Mouse (Mus musculus): ENCODE results near the gene Foxo6. TPM values are rescaled to one million over a fixed set of nuclear protein-coding genes. Genes with fewer than 3 reads are reported as not detected.

The Foxo6 gene
- polyA plus RNA-seq, 1 experiment from 2014 or later: 0.15 TPM

DNA sequence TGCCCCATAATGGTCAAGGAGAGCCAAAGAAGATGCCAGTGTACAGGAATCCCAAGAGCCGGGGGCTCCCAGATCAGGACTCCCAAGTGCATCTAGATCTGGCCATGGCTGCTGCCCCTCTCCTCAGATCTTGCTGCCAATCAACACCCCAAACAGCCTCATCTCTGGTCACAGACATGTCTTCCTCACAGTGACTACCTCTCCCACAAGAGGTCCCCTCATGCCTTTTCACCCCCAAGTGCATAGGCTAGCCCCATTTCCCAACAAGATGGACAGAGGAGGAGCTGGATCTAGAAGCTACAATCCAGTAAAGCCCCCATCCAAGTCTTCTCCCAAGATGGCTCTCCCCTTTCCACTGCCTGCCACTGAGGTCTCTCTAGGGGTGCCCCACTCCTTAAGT lies 1.4 kb downstream of the Foxo6 start:
- peaks cover 28% of the 10 kb centered on the region for H3K4me1 ChIP-seq (ENCODE audit: insufficient read depth, low read length)
- H3K9ac ChIP-seq (replicated peaks; ENCODE audit: low read length): no peak overlapping the region
- H3K9me3 ChIP-seq (ENCODE audit: low read length): no peaks in the 10 kb centered on the region
- 100% methylated on average over 1 of the region's 1 CpGs for WGBS
- peaks cover 52% of the 10 kb centered on the region for H3K27me3 ChIP-seq (ENCODE audit: insufficient read depth, low read length)
- no peak overlapping the region for H3K4me2 ChIP-seq (replicated peaks; ENCODE audit: low read depth, low read length)
- no peak overlapping the region for H3K27ac ChIP-seq (ENCODE audit: low read length)
- no peaks in the 10 kb centered on the region for H3K36me3 ChIP-seq (ENCODE audit: insufficient read depth, low read length)
- H3K4me3 ChIP-seq (ENCODE audit: low read length): no peak overlapping the region
- ATAC-seq (ENCODE audit: low FRiP score, low TSS enrichment): no peak

DNA sequence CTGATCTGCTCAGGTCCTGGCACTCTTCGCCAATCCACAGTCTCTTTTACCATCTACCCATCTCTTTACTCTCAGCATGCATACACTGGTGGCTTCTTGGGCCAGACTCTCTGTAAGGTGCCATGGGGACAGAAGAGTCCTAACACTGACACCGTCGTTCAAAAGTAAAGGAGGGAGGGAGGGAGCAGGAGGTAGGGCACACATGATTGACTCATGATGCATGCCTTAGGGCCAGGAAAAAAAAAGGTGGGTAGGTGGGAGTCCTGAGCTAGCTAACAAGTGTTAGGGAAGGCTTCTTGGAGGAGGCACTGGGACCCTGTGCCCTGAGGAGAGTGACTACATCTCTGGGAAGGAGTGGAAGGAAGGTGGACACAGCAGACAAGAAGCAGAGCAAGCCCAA lies 1.9 kb downstream of the Foxo6 start:
- Histone ChIP-seq H3K9ac (replicated peaks; ENCODE audit: low read length) (no peak overlapping the region), H3K4me2 (replicated peaks; ENCODE audit: low read depth, low read length) (no peak overlapping the region), H3K27me3 (ENCODE audit: insufficient read depth, low read length) (peaks cover 56% of the 10 kb centered on the region), H3K9me3 (ENCODE audit: low read length) (no peaks in the 10 kb centered on the region), H3K4me1 (ENCODE audit: insufficient read depth, low read length) (peaks cover 25% of the 10 kb centered on the region), H3K27ac (ENCODE audit: low read length) (no peak overlapping the region), H3K4me3 (ENCODE audit: low read length) (no peak overlapping the region), H3K36me3 (ENCODE audit: insufficient read depth, low read length) (no peaks in the 10 kb centered on the region)
- 64% methylated on average over 3 of the region's 3 CpGs for WGBS
- ATAC-seq (ENCODE audit: low FRiP score, low TSS enrichment): no peak

DNA sequence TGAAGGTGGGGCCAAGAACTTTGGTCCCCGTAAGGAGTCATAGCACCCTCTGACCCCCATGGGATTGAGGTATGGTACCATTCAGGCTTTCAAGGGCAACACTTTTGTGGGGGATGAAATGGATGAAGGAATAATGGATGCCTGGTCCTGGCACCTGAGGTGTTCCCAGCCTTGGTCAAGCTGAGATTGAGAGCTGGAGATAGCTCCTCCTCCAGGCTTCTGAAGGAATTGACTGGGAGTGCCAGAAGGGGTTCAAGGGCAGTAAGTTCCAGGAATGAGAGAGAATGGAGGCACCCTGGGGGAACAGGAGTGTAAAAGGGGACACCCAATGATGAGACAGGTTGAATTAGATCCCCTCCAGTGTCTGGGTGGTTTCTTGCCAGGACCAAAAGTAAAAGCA lies 3.0 kb downstream of the Foxo6 start:
- H3K4me3 ChIP-seq (ENCODE audit: low read length): no peak overlapping the region
- H3K9me3 ChIP-seq (ENCODE audit: low read length): no peaks in the 10 kb centered on the region
- H3K27me3 ChIP-seq (ENCODE audit: insufficient read depth, low read length): peaks cover 64% of the 10 kb centered on the region
- H3K27ac ChIP-seq (ENCODE audit: low read length): no peak overlapping the region
- no peak overlapping the region for H3K9ac ChIP-seq (replicated peaks; ENCODE audit: low read length)
- H3K4me2 ChIP-seq (replicated peaks; ENCODE audit: low read depth, low read length): no peak overlapping the region
- H3K36me3 ChIP-seq (ENCODE audit: insufficient read depth, low read length): no peaks in the 10 kb centered on the region
- ATAC-seq (ENCODE audit: low FRiP score, low TSS enrichment): no peak
- 71% methylated on average over 1 of the region's 1 CpGs for WGBS
- H3K4me1 ChIP-seq (ENCODE audit: insufficient read depth, low read length): peaks cover 22% of the 10 kb centered on the region

DNA sequence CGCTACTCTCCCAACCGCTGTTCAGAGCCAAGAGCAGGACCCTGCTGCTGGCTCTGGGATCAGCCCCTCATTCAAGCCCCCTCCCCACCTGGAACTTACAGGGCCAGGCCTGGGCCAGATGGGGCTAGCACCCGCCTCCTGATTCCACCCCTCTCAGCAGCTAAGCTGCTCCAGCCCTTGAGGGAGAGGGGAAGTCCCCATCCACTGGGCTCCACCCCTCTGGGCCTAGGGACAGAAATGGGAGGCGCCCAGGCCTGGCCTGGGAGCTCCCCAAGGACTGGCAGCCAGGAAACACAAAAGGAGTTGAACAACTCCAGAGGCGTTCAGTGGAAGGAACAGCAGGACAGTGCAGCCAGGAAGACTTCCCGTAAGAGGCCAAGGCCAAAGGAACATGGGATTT lies 4.0 kb downstream of the Foxo6 start:
- Histone ChIP-seq H3K4me1 (ENCODE audit: insufficient read depth, low read length) (peaks cover 22% of the 10 kb centered on the region), H3K36me3 (ENCODE audit: insufficient read depth, low read length) (no peaks in the 10 kb centered on the region), H3K27ac (ENCODE audit: low read length) (no peak overlapping the region), H3K4me3 (ENCODE audit: low read length) (peak overlapping the region; percentile 46), H3K9me3 (ENCODE audit: low read length) (no peaks in the 10 kb centered on the region), H3K27me3 (ENCODE audit: insufficient read depth, low read length) (peaks cover 71% of the 10 kb centered on the region), H3K9ac (replicated peaks; ENCODE audit: low read length) (peak overlapping the region; percentile 64), H3K4me2 (replicated peaks; ENCODE audit: low read depth, low read length) (peak overlapping the region; percentile 97)
- WGBS: 13% methylated on average over 5 of the region's 6 CpGs
- peak; percentile 67 for ATAC-seq (ENCODE audit: low FRiP score, low TSS enrichment)

DNA sequence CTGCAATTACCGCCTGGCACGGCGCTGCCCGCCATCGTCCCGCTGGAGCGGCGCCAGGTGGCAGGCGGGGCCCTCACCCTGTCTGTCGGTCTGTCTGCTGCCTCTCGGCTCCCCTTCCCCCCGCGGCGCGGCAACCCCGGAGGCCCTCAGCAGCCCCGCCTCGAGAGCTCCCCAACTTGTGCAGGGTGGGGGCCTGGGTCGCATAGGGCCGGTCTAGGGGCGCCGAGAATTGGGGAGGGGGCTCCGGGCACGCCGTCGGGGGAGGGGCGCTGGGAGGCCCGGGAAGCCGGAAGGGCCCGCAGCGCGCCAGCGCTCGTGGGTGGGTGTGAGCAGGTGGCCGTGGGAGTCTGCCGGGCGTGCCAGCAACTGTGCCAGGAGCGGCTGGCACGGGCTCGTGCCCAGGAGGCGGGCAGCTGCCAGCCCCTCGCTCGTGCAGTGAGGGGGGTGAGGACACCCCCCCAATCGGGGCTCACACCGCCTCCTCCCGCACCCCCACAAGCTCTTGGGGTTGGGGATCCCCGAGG lies 4.5 kb downstream of the Foxo6 start:
- peak overlapping the region; percentile 97 for H3K4me2 ChIP-seq (replicated peaks; ENCODE audit: low read depth, low read length)
- H3K4me3 ChIP-seq (ENCODE audit: low read length): peak overlapping the region; percentile 46
- ATAC-seq (ENCODE audit: low FRiP score, low TSS enrichment): no peak
- no peaks in the 10 kb centered on the region for H3K36me3 ChIP-seq (ENCODE audit: insufficient read depth, low read length)
- peaks cover 27% of the 10 kb centered on the region for H3K4me1 ChIP-seq (ENCODE audit: insufficient read depth, low read length)
- H3K9me3 ChIP-seq (ENCODE audit: low read length): no peaks in the 10 kb centered on the region
- H3K27me3 ChIP-seq (ENCODE audit: insufficient read depth, low read length): peaks cover 71% of the 10 kb centered on the region
- no peak overlapping the region for H3K27ac ChIP-seq (ENCODE audit: low read length)
- under 1% methylated on average over 37 of the region's 47 CpGs for WGBS
- peak overlapping the region; percentile 64 for H3K9ac ChIP-seq (replicated peaks; ENCODE audit: low read length)

DNA sequence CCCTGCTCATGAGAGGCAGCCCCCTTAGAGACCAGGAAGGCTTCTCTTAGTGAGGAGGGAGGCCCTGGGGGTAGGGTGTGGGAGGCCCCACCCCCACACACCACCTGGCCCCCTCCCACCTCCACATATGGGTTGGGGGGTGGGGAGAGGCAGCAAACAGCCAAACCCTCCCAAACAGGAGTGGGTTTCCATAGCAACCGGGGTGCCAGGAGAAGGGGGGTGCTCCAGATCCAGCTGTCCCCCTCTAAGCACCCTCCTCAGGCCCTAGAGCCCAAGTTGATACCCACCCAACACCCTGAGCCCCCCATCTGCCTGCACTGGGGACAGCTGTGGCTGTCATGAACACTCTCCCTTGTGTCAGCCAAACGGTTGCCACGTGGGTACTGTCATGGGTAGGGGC lies 6.1 kb downstream of the Foxo6 start:
- no peaks in the 10 kb centered on the region for H3K36me3 ChIP-seq (ENCODE audit: insufficient read depth, low read length)
- ATAC-seq (ENCODE audit: low FRiP score, low TSS enrichment): no peak
- no peak overlapping the region for H3K27ac ChIP-seq (ENCODE audit: low read length)
- no peaks in the 10 kb centered on the region for H3K9me3 ChIP-seq (ENCODE audit: low read length)
- H3K4me1 ChIP-seq (ENCODE audit: insufficient read depth, low read length): peaks cover 24% of the 10 kb centered on the region
- WGBS: 68% methylated on average over 2 of the region's 3 CpGs
- H3K4me3 ChIP-seq (ENCODE audit: low read length): no peak overlapping the region
- no peak overlapping the region for H3K9ac ChIP-seq (replicated peaks; ENCODE audit: low read length)
- H3K27me3 ChIP-seq (ENCODE audit: insufficient read depth, low read length): peaks cover 62% of the 10 kb centered on the region
- no peak overlapping the region for H3K4me2 ChIP-seq (replicated peaks; ENCODE audit: low read depth, low read length)

DNA sequence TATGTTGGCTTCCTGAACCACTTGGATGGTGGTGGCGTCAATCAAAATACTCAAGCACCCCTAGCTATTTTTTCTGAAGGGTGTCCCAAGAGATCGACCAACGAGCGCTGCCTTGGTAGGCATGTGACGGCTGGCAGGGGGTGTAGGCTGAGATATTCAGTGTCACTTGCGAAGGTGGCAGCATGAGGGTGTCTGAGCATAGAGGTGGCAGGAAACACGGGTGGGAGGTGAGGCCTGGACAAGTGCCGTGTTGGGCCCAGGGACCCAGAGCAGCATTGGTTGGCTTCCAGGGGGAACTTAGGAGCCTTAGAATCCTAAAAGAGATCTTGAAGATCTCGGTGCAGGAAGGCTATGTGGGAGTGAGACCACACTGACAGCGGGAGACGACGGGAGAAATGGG lies 6.7 kb downstream of the Foxo6 start:
- Histone ChIP-seq H3K36me3 (ENCODE audit: insufficient read depth, low read length) (no peaks in the 10 kb centered on the region), H3K27ac (ENCODE audit: low read length) (no peak overlapping the region), H3K27me3 (ENCODE audit: insufficient read depth, low read length) (peaks cover 57% of the 10 kb centered on the region), H3K4me2 (replicated peaks; ENCODE audit: low read depth, low read length) (no peak overlapping the region), H3K9me3 (ENCODE audit: low read length) (no peaks in the 10 kb centered on the region), H3K4me1 (ENCODE audit: insufficient read depth, low read length) (peaks cover 24% of the 10 kb centered on the region), H3K9ac (replicated peaks; ENCODE audit: low read length) (no peak overlapping the region), H3K4me3 (ENCODE audit: low read length) (no peak overlapping the region)
- WGBS: 78% methylated on average over 12 of the region's 12 CpGs
- ATAC-seq (ENCODE audit: low FRiP score, low TSS enrichment): no peak

DNA sequence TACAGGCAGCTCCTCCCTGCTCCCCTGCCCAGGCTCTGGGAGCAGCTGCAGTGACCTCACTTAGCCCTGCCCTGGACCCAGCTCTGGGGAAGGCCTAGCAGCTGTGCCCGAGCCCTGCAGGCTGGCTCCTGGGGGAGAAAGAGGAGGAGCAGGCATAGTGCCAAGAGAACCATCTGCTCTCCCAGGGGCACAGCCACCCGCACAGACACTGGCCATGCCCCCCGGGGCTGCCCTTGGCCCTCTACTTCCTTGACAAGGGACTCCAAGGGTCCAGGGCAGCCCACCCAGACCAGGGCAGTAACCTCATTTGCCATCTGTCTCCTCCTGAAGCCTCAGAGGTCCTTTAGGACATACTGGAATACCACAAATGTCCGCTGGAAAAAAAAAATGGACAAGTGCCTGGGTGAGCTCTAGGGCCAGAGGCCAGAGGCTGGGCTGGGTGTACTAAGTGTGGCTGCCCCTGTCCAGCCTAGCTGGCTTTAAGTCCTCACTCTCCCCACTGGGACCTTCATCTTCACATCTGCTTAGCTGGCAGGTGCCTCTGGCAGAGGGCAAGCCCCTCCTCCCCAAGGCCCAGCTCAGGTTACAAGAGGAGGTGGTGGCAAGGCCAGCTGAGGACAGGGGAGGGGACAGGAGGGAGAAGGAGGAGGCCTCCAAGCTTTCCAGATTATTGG lies 9.8 kb downstream of the Foxo6 start:
- H3K27ac ChIP-seq (ENCODE audit: low read length): no peak overlapping the region; the same call in 1 of the 2 replicates
- no peaks in the 10 kb centered on the region for H3K9me3 ChIP-seq (ENCODE audit: low read length)
- H3K4me1 ChIP-seq (ENCODE audit: insufficient read depth, low read length): peaks cover 26% of the 10 kb centered on the region
- no peak overlapping the region for H3K4me2 ChIP-seq (replicated peaks; ENCODE audit: low read depth, low read length)
- H3K27me3 ChIP-seq (ENCODE audit: insufficient read depth, low read length): peaks cover 55% of the 10 kb centered on the region
- H3K9ac ChIP-seq (replicated peaks; ENCODE audit: low read length): no peak overlapping the region
- H3K4me3 ChIP-seq (ENCODE audit: low read length): no peak overlapping the region
- 22% methylated on average over 4 of the region's 4 CpGs for WGBS
- ATAC-seq (ENCODE audit: low FRiP score, low TSS enrichment): peak; percentile 88
- H3K36me3 ChIP-seq (ENCODE audit: insufficient read depth, low read length): no peaks in the 10 kb centered on the region

DNA sequence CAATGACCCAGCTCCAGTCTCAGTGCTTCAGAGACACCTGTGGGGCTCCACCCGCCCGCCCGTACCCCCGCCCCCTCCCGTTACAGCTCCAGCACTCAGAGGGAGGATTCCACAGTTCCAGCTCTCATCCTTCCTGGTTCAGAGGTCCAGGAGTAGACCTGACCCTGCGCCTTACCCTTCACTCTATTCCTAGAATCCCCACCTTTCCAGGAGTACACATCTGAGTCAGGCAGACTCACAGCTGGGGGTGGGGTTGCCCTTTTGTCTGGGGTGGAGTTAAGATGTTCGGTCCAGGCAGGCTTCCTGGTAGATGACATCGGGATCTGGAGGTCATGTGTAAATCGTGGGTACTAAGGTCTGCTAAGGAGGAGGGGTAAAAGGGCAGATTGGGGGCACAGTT lies 11.7 kb downstream of the Foxo6 start:
- ATAC-seq (ENCODE audit: low FRiP score, low TSS enrichment): no peak
- Histone ChIP-seq H3K9ac (replicated peaks; ENCODE audit: low read length) (no peak overlapping the region), H3K4me1 (ENCODE audit: insufficient read depth, low read length) (peaks cover 27% of the 10 kb centered on the region), H3K4me3 (ENCODE audit: low read length) (no peak overlapping the region), H3K36me3 (ENCODE audit: insufficient read depth, low read length) (no peaks in the 10 kb centered on the region), H3K4me2 (replicated peaks; ENCODE audit: low read depth, low read length) (no peak overlapping the region), H3K27me3 (ENCODE audit: insufficient read depth, low read length) (peaks cover 57% of the 10 kb centered on the region), H3K9me3 (ENCODE audit: low read length) (no peaks in the 10 kb centered on the region), H3K27ac (ENCODE audit: low read length) (no peak overlapping the region)
- WGBS: 69% methylated on average over 9 of the region's 9 CpGs

DNA sequence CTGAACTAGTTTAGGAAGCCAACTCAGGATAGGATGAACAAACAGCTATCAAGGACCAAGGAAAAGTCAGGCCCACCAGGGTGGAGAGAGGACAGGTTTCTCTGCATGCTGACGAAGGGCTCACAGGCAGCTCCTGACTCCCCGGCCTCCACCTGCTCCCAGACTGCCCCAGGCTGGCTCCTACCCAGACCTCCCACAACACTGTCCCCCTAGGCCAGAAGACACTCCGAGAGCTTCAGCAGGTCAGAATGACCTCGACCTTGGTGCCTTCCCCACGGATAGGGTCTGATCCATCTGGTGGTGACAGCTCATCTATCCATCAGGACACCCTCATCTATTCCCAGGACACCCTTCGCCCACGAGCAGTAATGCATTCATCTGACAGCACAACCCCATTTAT lies 13.6 kb downstream of the Foxo6 start:
- H3K9me3 ChIP-seq (ENCODE audit: low read length): no peaks in the 10 kb centered on the region
- ATAC-seq (ENCODE audit: low FRiP score, low TSS enrichment): no peak
- WGBS: 57% methylated on average over 7 of the region's 7 CpGs
- H3K4me2 ChIP-seq (replicated peaks; ENCODE audit: low read depth, low read length): no peak overlapping the region
- peaks cover 60% of the 10 kb centered on the region for H3K27me3 ChIP-seq (ENCODE audit: insufficient read depth, low read length)
- H3K36me3 ChIP-seq (ENCODE audit: insufficient read depth, low read length): no peaks in the 10 kb centered on the region
- H3K27ac ChIP-seq (ENCODE audit: low read length): no peak overlapping the region
- peaks cover 39% of the 10 kb centered on the region for H3K4me1 ChIP-seq (ENCODE audit: insufficient read depth, low read length)
- H3K9ac ChIP-seq (replicated peaks; ENCODE audit: low read length): no peak overlapping the region
- no peak overlapping the region for H3K4me3 ChIP-seq (ENCODE audit: low read length)
